Mouse (Mus musculus): ENCODE measurements around the gene Gtf2f2. TPM values are rescaled to one million over a fixed set of nuclear protein-coding genes. Genes with fewer than 3 reads are reported as not detected.

Gene Gtf2f2
- polyA plus RNA-seq, 1 experiment from 2014 or later: 43.5 TPM

DNA sequence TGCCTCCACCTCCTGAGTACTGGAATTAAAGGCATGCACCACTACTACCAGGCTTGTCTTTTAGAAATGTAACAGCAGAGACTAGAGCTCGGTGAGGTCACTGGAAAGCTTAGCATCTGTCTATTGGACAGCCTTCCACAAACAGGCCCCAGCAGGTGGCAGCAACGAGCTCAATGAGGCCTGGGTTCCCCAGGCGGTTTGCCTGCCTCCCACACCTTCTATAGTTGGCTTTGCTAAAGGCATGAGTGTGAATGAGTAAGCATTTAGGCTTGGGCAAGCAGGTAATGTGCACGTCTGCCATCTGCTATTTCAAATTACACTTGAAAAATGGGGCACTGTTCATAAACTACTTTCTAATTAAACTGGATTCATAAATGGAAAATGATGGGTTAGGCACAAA lies 111.1 kb downstream of the Gtf2f2 start:
- H3K4me3 ChIP-seq: no peak overlapping the region
- DNase-seq (ENCODE audit: low spot score): peak; percentile 85
- no peak overlapping the region for H3K27ac ChIP-seq
- no peaks in the 10 kb centered on the region for H3K9me3 ChIP-seq
- H3K27me3 ChIP-seq (ENCODE audit: insufficient read depth, poor library complexity, severe bottlenecking): no peaks in the 10 kb centered on the region
- H3K4me1 ChIP-seq: no peaks in the 10 kb centered on the region
- peaks cover 23% of the 10 kb centered on the region for H3K36me3 ChIP-seq
- WGBS: 29% methylated on average over 4 of the region's 4 CpGs

DNA sequence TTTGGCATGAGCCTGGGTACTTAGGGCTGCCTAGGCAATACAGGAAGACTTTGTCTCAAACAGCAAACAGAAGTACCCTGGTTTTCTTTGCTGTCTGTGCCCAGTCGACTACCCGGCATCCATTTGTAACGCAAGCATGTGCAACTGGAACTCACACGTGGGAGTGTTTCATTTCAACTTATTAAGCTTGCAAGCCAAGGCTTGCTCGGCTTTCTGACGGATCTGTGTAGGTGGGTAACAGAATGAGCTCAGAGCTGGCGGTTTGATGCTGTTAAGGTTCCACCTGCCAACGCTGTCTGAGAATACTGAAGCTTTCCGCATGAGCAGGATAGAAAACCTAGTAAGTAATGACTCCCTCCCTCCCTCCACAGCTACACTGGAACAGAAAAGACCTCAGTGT lies 118.5 kb downstream of the Gtf2f2 start:
- H3K36me3 ChIP-seq: peaks cover 19% of the 10 kb centered on the region; the same call in 1 of the 2 replicates
- H3K9me3 ChIP-seq: no peaks in the 10 kb centered on the region
- H3K27me3 ChIP-seq (ENCODE audit: insufficient read depth, poor library complexity, severe bottlenecking): no peaks in the 10 kb centered on the region
- WGBS: 86% methylated on average over 9 of the region's 9 CpGs
- no peak overlapping the region for H3K27ac ChIP-seq
- H3K4me1 ChIP-seq: no peaks in the 10 kb centered on the region
- no peak overlapping the region for H3K4me3 ChIP-seq
- no peak for DNase-seq (ENCODE audit: low spot score)

DNA sequence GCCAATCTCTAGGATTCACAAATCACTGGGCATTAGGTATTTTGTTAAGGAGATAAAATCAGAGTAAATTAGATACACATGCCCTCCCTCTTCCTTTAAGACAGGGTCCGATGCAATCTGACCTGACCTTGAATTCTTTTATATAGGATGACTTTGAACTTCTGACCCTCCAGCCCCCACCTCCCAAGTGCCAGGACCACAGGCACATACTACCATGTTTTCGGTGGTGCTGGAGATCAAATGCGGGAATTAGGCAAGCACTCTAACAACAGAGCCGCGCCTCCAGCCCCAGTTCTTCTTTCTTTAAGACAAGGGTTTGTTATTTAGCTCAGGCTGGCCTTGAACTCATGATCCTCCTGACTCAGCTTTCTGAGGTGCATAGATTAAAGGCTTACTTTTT lies 126.8 kb downstream of the Gtf2f2 start:
- no peak overlapping the region for H3K27ac ChIP-seq
- no peaks in the 10 kb centered on the region for H3K36me3 ChIP-seq
- 77% methylated on average over 5 of the region's 5 CpGs for WGBS
- H3K4me1 ChIP-seq: peaks cover 12% of the 10 kb centered on the region
- no peaks in the 10 kb centered on the region for H3K9me3 ChIP-seq
- no peak overlapping the region for H3K4me3 ChIP-seq
- H3K27me3 ChIP-seq (ENCODE audit: insufficient read depth, poor library complexity, severe bottlenecking): no peaks in the 10 kb centered on the region
- DNase-seq (ENCODE audit: low spot score): no peak

DNA sequence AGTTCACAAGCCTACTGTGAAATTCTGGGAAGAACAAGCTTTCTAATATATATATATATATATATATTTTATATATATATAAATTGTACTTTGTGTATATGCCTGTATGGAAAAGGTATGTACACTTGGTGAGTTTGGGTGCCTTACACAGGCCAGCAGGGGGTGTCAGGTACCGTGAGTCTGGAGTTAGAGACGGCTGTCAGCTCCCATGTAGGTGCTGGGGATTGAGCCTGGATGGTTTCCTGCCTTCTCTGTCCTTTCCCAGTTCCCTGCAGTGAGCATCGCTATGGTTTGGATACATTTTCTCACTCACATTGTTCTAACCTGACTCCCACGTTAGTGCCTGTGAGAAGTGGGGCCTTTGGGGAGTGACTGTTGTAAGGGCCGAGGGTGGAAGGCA lies 127.3 kb downstream of the Gtf2f2 start:
- Histone ChIP-seq H3K36me3 (no peaks in the 10 kb centered on the region), H3K4me3 (no peak overlapping the region), H3K4me1 (peaks cover 15% of the 10 kb centered on the region), H3K27me3 (ENCODE audit: insufficient read depth, poor library complexity, severe bottlenecking) (no peaks in the 10 kb centered on the region), H3K9me3 (no peaks in the 10 kb centered on the region), H3K27ac (no peak overlapping the region)
- 65% methylated on average over 5 of the region's 5 CpGs for WGBS
- no peak for DNase-seq (ENCODE audit: low spot score)

DNA sequence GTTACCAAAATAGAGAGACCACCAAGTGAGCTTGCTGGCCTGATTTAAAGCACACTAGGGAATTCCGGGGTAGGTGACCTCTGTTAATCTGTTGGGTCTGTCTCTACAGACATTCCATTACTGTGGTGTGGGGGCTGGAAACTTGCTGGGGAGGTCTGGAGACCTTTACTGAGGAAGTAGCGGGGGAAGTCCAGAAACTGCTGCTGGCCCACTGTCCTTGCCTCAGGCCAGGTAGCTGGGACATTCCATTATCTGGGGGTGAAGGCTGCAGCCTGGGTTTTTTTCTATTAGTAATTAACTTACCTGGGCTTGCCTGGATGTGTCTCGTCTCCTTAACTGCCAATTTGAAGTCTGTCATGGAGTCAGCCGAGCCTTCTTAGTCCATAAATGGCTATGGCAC lies 128.8 kb downstream of the Gtf2f2 start:
- no peak for DNase-seq (ENCODE audit: low spot score)
- Histone ChIP-seq H3K4me1 (peaks cover 16% of the 10 kb centered on the region), H3K27me3 (ENCODE audit: insufficient read depth, poor library complexity, severe bottlenecking) (no peaks in the 10 kb centered on the region), H3K4me3 (no peak overlapping the region), H3K9me3 (no peaks in the 10 kb centered on the region), H3K27ac (0 out of 2 replicates have a peak overlapping the region, but pooled peaks have one; percentile 29), H3K36me3 (no peaks in the 10 kb centered on the region)
- 38% methylated on average over 4 of the region's 4 CpGs for WGBS

DNA sequence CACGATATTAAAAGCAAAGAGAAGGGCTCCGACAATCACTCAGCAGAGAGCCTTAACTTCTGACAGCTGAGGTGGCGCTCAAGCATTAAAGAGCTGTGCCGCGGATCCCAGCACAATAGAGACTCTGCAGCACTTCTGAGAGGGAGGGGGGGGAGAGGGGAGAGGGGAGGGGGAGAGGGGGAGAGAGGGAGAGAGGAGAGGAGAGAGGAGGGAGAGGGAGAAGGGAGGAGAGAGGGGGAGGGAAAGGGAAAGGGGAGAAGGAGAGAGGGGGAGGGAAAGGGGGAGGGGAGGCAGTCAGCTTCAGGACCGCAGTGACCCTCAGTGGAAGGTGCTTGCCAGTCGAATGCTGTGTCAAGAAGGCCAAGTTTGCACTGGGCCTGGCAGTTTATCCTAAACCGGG lies 131.7 kb downstream of the Gtf2f2 start:
- H3K27me3 ChIP-seq (ENCODE audit: insufficient read depth, poor library complexity, severe bottlenecking): peaks cover 9% of the 10 kb centered on the region; the same call in 1 of the 2 replicates
- peak overlapping the region; percentile 29; the same call in 1 of the 2 replicates for H3K4me3 ChIP-seq
- no peak overlapping the region; the same call in 1 of the 2 replicates for H3K27ac ChIP-seq
- no peaks in the 10 kb centered on the region for H3K9me3 ChIP-seq
- H3K36me3 ChIP-seq: no peaks in the 10 kb centered on the region
- H3K4me1 ChIP-seq: peaks cover 20% of the 10 kb centered on the region
- WGBS: 35% methylated on average over 8 of the region's 8 CpGs
- no peak for DNase-seq (ENCODE audit: low spot score)

DNA sequence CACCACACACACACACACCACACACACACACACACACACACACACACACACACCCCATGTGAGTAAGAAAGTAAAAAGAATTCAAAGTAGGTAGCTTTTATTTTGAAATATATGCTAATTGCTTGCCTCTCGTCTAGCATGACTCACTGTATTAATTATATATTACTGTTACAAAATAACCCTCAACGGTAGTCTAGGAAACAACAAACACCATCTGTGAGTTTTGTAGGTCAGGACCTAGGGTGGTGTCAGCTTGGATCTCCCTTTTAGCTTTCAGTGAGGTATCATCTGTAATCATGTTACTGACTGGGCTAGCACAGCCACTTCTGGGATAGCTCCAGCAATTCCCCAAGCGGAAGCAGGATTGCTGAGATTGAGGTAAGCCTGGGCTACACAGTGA lies 133.4 kb downstream of the Gtf2f2 start:
- Histone ChIP-seq H3K4me3 (no peak overlapping the region), H3K27me3 (ENCODE audit: insufficient read depth, poor library complexity, severe bottlenecking) (peaks cover 9% of the 10 kb centered on the region; the same call in 1 of the 2 replicates), H3K4me1 (peaks cover 20% of the 10 kb centered on the region), H3K9me3 (no peaks in the 10 kb centered on the region), H3K27ac (no peak overlapping the region), H3K36me3 (no peaks in the 10 kb centered on the region)
- 77% methylated on average over 3 of the region's 3 CpGs for WGBS
- no peak for DNase-seq (ENCODE audit: low spot score)

DNA sequence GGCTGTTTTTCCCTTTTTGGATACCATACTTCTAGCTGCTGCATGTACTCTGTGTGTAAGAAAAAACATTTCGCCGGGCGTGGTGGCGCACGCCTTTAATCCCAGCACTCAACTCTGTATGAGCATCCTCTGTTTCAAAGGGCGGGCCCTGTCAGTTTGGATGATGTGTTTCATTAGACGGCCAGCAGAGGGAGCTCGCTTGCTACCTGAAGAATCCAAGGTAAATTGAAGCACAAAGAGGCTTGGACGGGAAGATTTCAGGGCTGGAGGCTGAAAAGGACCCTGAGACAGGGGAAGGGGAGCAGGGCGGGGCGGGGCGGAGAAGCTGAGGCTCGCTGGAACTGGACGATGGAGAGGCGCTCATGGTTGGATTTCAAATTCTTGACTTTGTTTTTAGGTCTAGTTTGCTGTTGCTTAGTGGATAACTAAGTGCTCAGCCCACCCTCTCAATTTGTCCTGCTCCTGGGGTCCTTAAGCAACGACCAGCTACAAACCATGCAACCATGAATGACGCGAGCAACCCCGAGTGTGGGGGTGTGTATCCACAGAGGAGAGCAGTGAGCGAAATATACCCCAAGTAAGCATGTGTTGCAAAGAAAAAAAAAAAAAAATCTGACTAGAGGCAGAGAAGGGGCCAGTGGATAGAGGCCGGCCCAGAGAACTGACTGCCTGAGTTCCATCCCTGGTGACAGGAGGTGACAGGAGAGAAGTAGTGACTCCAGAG lies 134.2 kb downstream of the Gtf2f2 start:
- H3K4me3 ChIP-seq: peak overlapping the region; percentile 32; the same call in 1 of the 2 replicates
- 20% methylated on average over 21 of the region's 21 CpGs for WGBS
- no peaks in the 10 kb centered on the region for H3K9me3 ChIP-seq
- no peaks in the 10 kb centered on the region for H3K36me3 ChIP-seq
- peak; percentile 87 for DNase-seq (ENCODE audit: low spot score)
- peaks cover 13% of the 10 kb centered on the region for H3K4me1 ChIP-seq
- H3K27ac ChIP-seq: no peak overlapping the region
- H3K27me3 ChIP-seq (ENCODE audit: insufficient read depth, poor library complexity, severe bottlenecking): peaks cover 9% of the 10 kb centered on the region; the same call in 1 of the 2 replicates

DNA sequence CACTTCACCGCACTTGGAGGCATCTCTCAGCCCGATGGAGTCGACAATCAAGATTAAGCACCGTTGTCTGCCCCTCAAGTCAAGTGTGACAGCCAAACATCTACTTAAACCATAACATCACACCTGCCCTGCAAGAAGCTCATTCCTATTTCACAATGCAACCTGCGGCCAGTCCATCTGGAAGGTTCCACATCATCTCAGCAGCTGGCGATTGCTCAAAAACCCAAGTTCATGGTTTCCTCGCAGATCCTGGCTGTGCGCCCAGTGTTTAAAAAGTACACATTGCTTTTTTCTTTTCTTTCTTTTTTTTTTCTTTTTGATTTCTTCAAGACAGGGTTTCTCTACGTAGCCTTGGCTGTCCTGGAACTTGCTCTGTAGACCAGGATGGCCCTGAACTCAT lies 137.1 kb downstream of the Gtf2f2 start:
- Histone ChIP-seq H3K27ac (no peak overlapping the region), H3K9me3 (no peaks in the 10 kb centered on the region), H3K4me1 (peaks cover 6% of the 10 kb centered on the region; the same call in 1 of the 2 replicates), H3K4me3 (no peak overlapping the region), H3K36me3 (no peaks in the 10 kb centered on the region), H3K27me3 (ENCODE audit: insufficient read depth, poor library complexity, severe bottlenecking) (peaks cover 9% of the 10 kb centered on the region; the same call in 1 of the 2 replicates)
- WGBS: 81% methylated on average over 9 of the region's 9 CpGs
- DNase-seq (ENCODE audit: low spot score): no peak

DNA sequence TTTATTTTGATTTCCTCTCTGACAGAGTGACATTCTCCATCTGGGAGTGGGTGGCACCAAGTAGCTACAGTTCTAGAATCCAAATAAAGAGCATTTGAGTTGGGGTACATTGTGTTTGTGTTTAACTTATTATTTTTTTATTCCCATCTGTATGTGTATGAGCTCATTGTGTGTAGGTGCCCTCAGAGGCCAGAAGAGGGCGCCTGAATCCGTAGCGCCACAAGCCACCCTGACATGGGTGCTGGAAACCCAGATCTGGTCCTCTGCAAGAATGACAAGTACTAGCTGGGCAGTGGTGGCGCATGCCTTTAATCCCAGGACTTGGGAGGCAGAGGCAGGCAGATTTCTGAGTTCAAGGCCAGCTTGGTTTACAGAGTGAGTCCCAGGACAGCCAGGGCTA lies 138.9 kb downstream of the Gtf2f2 start:
- Histone ChIP-seq H3K4me3 (no peak overlapping the region), H3K36me3 (no peaks in the 10 kb centered on the region), H3K4me1 (0 out of 2 replicates have a peak, but pooled peaks cover 4% of the 10 kb centered on the region), H3K9me3 (no peaks in the 10 kb centered on the region), H3K27ac (no peak overlapping the region), H3K27me3 (ENCODE audit: insufficient read depth, poor library complexity, severe bottlenecking) (peaks cover 9% of the 10 kb centered on the region; the same call in 1 of the 2 replicates)
- 82% methylated on average over 4 of the region's 4 CpGs for WGBS
- no peak for DNase-seq (ENCODE audit: low spot score)

DNA sequence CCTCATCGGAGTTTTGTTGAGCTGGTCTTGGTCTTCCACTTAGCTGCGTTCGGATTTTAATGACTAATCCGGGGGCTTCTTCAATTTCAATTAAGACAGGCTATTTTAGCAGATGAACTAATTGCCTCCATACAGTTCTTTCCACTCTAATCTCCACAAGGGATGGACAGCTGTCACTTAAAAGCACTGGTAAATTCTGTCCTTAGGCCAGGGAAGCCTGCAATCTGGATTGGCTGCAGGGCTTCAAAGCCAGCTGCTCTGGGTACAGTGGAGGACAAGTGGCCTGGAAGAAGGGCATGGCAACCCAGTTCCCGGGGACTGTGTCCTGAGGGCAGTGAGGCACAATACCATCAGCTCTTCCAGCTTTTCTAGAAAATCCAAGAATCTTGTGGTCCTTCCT lies 139.6 kb downstream of the Gtf2f2 start:
- peak overlapping the region; percentile 52; the same call in 1 of the 2 replicates for H3K27ac ChIP-seq
- no peaks in the 10 kb centered on the region for H3K36me3 ChIP-seq
- WGBS: 27% methylated on average over 4 of the region's 5 CpGs
- H3K27me3 ChIP-seq (ENCODE audit: insufficient read depth, poor library complexity, severe bottlenecking): peaks cover 9% of the 10 kb centered on the region; the same call in 1 of the 2 replicates
- no peaks in the 10 kb centered on the region for H3K4me1 ChIP-seq
- peak overlapping the region; percentile 50 for H3K4me3 ChIP-seq
- no peak for DNase-seq (ENCODE audit: low spot score)
- H3K9me3 ChIP-seq: no peaks in the 10 kb centered on the region

DNA sequence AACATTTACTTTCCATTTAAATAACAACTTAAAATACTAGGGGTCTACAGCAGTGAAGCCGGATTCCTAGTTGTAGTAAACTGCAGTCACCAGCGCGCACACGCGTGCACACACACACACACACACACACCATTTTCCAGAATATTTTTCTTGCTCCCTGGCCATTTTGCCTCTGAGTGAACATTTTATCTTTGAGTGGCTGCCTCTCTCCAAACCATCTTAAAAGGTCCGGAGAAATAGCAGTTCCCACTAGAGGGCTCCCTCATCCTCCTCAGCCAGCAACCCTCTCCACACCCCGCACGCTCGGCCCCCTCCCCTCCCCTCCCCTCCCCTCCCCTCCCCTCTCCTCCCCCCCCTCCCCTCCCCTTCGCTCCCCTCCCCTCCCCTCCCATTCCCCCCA lies 140.0 kb downstream of the Gtf2f2 start:
- Histone ChIP-seq H3K36me3 (no peaks in the 10 kb centered on the region), H3K4me3 (peak overlapping the region; percentile 50), H3K4me1 (no peaks in the 10 kb centered on the region), H3K9me3 (no peaks in the 10 kb centered on the region), H3K27me3 (ENCODE audit: insufficient read depth, poor library complexity, severe bottlenecking) (peaks cover 9% of the 10 kb centered on the region; the same call in 1 of the 2 replicates), H3K27ac (peak overlapping the region; percentile 52; the same call in 1 of the 2 replicates)
- WGBS: 16% methylated on average over 9 of the region's 10 CpGs
- DNase-seq (ENCODE audit: low spot score): peak; percentile 76

DNA sequence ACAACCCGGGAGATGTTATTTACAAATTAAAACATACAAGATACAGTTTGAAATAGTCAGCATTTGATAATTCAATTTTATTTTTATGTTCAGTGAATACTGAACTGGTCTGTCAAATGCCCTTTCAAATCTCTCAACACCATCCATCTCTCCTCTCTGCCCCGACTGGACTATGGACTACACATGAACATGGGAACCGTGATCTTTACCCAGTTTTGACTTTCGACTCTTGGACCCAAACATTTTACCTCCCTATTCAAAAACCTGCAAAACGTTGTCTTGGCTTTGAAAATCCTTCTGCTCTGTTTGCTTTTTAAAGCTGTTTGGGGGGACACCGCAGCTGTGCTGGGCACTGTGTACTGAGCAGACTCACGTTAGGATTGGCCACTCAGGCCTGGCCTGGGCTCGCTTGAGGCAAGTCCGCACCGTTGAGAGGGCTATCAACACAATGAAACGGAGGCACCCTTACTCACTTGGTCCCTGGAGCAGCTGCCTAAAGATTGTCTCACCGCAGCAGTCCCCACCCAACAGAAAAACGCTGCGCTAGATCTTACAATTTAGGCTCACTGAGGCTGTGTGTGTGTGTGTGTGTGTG lies 140.8 kb downstream of the Gtf2f2 start:
- Histone ChIP-seq H3K27me3 (ENCODE audit: insufficient read depth, poor library complexity, severe bottlenecking) (peaks cover 3% of the 10 kb centered on the region; the same call in 1 of the 2 replicates), H3K36me3 (no peaks in the 10 kb centered on the region), H3K27ac (no peak overlapping the region), H3K4me1 (no peaks in the 10 kb centered on the region), H3K4me3 (no peak overlapping the region), H3K9me3 (no peaks in the 10 kb centered on the region)
- DNase-seq (ENCODE audit: low spot score): peak; percentile 64
- 74% methylated on average over 14 of the region's 14 CpGs for WGBS
